Mouse (Mus musculus): ENCODE data around the gene Upp1.

DNA sequence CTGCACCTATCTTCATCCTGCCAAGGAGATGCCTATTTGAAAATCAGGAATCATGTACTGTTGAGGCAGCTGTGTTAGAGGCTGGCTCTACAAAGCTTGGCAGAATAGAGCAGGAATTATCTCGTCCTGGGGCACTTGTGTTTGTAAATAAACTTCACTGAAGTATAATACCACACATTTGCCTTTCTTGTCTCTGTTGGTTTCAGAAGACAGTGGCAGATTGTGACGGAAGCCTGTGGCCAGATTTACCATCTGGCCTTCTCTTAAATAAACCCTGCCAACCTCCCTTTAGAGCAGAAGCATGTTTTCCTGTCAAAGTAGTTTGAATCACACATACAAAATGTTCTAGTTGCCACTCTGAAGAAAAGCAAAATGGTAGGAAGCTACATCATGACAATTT lies 10.2 kb downstream of the Upp1 start:
- TF ChIP-seq USF1 (IDR thresholded peaks at IDR 0.05; ENCODE audit: low read depth) (no peak), POLR2A (IDR thresholded peaks at IDR 0.05; ENCODE audit: insufficient read length, low read depth) (no peak), SRF (IDR thresholded peaks at IDR 0.05; ENCODE audit: control insufficient read depth, insufficient read length, low read depth) (no peak), MYOD1 (IDR thresholded peaks at IDR 0.05; ENCODE audit: control insufficient read depth in 1 of 3, insufficient read length in 2 of 3, low read depth in 2 of 3) (no peak)

Measured in myocyte (in vitro differentiated cells).